Mouse (Mus musculus) CD4-positive, CD25-positive, alpha-beta regulatory T cell, adult 2 months (primary cell): ENCODE measurements around the gene Cerkl.

Source experiments
- DNase-seq: peaks from one replicate; pipeline ENCODE4 v3.0.0-alpha.2; 2012; ENCODE audit warnings: low read depth, low spot score

The Cerkl gene

DNA sequence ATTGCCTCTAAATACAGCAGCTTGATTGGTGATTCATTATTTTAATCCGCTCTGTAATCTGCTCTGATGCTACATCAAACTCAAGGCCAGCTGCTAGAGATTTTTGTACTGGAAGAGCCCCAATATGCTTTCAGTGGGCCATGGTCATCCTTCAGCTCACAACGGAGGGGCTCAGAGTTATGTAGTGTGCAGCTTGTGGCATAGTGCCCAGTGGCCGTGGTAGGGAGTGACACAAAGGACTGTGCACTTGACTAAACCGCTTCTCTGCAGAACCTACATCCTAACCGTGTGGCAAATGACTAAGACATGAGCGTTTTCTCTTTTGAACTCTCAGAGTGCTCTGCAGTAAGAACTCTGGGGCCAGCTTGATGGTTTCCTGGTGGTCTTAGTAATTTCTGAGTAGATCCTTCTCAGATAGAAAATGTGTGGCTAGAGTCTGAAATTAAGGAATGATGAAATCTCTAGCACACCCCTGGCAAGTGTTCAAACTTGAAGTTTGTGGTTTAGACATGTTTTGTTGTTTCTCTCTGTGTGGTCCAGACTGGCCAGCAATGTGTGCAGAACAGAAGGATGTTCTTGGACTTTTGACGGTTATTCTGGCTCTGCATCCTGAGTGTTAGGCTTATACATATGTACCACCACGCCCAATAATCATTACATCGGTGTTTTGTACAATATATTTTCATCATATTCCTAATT lies 140.3 kb downstream of the Cerkl start:
- DNase-seq = no peak

DNA sequence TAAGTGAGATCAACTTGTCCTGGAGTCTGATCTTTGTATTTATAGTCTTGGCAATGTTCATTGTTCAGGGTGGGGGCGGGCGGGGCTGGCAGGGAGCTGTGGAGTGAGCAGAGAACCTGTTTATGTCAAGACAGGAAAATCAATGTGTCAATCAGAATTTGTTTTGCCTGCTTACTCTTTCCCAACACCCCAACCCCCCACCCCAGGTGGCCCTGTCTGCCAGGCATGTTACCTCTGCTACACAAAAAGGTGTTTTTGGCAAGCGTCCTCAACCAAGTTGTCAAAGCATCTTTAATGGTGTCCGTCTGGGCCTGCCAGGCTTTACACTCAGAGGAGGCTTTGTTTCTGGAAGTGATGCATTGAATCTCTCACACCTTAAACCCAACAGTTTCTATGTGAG lies 141.5 kb downstream of the Cerkl start:
- no peak for DNase-seq

GRCm38 (mm10) chr2:79312499-79312898 lies 144.1 kb downstream of the Cerkl start:
- no peak for DNase-seq

GRCm38 (mm10) chr2:79309454-79310118 lies 147.0 kb downstream of the Cerkl start:
- DNase-seq = no peak

GRCm38 (mm10) chr2:79307549-79307948 lies 149.0 kb downstream of the Cerkl start:
- no peak for DNase-seq

DNA sequence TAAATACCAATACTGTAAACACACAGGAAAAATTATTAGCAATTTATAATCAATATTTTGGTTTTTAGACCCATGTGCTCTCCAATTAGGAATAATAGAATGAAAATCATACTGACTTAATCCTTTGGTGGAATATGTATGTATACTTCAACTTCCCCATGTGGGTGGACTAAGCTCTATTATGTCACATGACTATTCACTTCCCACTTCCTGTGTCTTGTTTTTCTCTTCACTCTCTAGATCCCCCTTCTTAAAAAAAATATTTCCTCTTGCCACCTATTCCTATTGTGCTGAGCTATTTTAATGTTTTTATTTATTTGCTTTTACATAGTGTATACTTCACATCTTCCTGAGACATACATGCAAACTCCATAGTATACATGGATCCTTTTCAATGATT lies 154.2 kb downstream of the Cerkl start:
- no peak for DNase-seq

GRCm38 (mm10) chr2:79292431-79292830 lies 164.2 kb downstream of the Cerkl start:
- no peak for DNase-seq

DNA sequence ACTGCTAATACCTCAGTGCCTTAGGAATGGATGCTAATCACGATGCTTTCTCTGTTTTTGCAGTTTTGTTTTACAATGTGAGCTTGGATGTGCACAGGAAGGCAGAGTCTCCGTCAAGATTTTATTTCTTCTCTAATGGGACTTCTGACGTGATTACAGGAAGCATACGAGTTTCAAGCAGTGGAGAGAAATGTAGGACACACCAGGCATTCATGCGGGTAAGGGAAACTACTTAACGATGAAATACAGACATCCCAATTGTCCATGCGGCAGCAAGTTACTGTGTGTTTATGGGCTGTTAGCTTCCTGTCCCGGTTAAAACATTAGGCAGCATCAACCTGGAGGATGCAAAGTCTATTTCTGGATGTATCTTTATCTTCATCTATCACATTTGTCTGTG lies 164.7 kb downstream of the Cerkl start:
- DNase-seq = no peak

- no peak for DNase-seq
Measured at GRCm38 (mm10) chr2:79290149-79290548, 166.4 kb downstream of the Cerkl start.

DNA sequence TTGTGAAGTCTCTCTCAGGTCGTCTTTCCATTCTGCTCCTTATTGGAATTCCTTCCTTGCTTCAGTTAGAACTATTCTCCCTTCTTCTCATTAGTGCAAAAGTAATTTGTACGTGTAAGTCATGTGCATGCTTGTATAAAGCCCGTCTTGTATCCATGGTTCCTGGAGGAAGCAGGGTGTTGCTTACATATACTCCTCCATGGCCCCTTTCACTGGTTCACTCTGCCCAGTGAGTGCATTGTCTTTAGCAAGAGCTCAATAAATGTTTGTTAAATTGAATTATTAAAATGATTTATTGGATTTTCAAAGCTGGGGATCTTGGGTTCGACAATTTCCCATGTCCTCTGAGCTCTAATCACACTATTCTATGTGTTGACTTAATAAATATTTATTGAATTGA lies 172.4 kb downstream of the Cerkl start:
- no peak for DNase-seq
